Comparison of ENCODE assay signal across 10 mouse cellular contexts in the genomic region with DNA sequence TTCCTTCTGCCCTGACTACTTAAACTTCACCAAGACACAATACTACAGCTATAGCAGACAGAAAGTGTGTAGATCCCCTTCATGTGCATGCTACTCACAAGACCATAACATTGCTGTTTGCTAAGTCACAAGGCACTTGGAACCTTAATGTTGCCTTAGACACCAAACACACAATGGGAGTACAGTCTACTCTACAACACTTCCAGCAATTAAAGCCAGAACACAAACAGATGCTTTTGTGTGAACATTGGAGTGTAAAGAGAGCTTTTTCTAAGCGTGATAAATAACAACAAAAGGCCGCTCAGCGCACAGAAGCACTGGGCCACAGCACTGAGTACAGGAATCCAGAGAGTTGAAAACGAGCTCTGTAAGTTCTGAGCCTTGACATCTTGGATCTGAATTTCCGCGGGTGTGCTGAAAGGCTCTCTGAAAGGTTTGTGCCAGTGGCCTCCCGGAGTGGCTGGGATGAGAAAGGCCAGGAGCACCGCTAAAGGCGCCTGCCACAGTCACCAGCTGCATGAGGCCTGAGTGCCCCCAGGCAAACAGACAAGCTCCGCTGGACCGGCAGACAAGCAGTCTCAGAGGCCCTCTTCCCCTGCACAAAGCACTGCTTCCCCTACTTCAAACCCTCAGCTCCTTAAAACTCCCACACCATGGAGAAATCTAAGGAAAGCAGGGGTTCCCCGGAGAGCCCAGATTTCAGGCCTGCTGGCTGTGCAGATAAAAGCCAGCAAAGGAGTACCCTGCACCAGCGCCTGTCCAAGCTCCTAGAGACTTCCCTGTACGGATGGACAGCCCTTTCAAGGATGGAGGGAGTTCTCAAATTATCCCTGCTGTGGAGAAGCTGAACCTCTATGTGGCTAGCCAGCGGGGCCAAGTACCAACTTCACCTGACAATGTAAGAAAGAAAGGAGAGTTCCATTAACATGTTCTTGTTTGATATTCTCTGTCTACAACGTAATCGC.
DNase-seq lines count a peak whose midpoint lies in the region; ATAC-seq and TF ChIP-seq lines count a peak whose summit lies in the region.
"Had no signal": no experiment of that assay in that cellular context is flagged by ENCODE, and none has a peak within 500 bp of the region (broad histone marks: within the 10 kb centered on the region; RNA-seq: fewer than 3 reads in every experiment).

No protein-coding gene starts in this region.

- intact Hi-C loops in heart, postnatal 10 days (cut with DNase I): loop anchor here (5.0 kb wide), 1 partner anchor 1228 kb away; no protein-coding TSS in a partner anchor
- intact Hi-C loops in left cerebral cortex, adult 2 months (cut with DNase I): loop anchor here (5.0 to 10.0 kb wide), 3 partner anchors 435 to 1225 kb away; no protein-coding TSS in a partner anchor

- TF ChIP-seq CTCF in left cerebral cortex, adult 2 months (IDR thresholded peaks at IDR 0.05): no peak
- no peak for TF ChIP-seq CTCF in lung, postnatal 0 days (IDR thresholded peaks at IDR 0.05)

- H3K4me3 ChIP-seq in heart, embryonic 11.5 days (ENCODE audit: low read depth, low read length): no peak overlapping the region
- H3K4me3 ChIP-seq in hindbrain, embryonic 13.5 days: no peak overlapping the region
- H3K4me3 ChIP-seq in left cerebral cortex, adult 2 months: no peak overlapping the region
- no peak overlapping the region for H3K4me3 ChIP-seq in lung, postnatal 0 days (ENCODE audit: low read depth, low read length)
- H3K4me3 ChIP-seq: liver, embryonic 13.5 days had no signal

- TF ChIP-seq EP300 in lung, postnatal 0 days (IDR thresholded peaks at IDR 0.05): no peak

- DNase-seq in heart, postnatal 10 days: no peak
- peak; percentile 39 for DNase-seq in embryo, embryonic 9.5 days (ENCODE audit: extremely low spot score)
- peak; percentile 32 for DNase-seq in neural tube, embryonic 10.5 days (ENCODE audit: extremely low spot score, low spot score)
- no peak for DNase-seq in thymus, postnatal 10 days (ENCODE audit: low spot score in 2 of 2)
- DNase-seq in left cerebral cortex, adult 2 months (ENCODE audit: extremely low spot score in 1 of 2, low spot score in 2 of 2): no peak
- no peak for DNase-seq in lung, postnatal 0 days (ENCODE audit: low spot score)
- DNase-seq: liver, embryonic 13.5 days had no signal

- no peak for ATAC-seq in heart, embryonic 11.5 days (replicated peaks; ENCODE audit: insufficient number of reproducible peaks, low FRiP score, low TSS enrichment)
- ATAC-seq in hindbrain, embryonic 13.5 days (ENCODE audit: low FRiP score): peak; percentile 58
- ATAC-seq in lung, postnatal 0 days: no peak
- ATAC-seq: CD4-positive, CD25-positive, alpha-beta regulatory T cell, adult 4 months had no signal

- no peak overlapping the region for H3K27ac ChIP-seq in heart, embryonic 11.5 days (ENCODE audit: low read depth, low read length)
- no peak overlapping the region; the same call in 1 of the 2 replicates for H3K27ac ChIP-seq in hindbrain, embryonic 13.5 days
- no peak overlapping the region for H3K27ac ChIP-seq in left cerebral cortex, adult 2 months
- H3K27ac ChIP-seq in lung, postnatal 0 days (ENCODE audit: low read length): no peak overlapping the region
- H3K27ac ChIP-seq: liver, embryonic 13.5 days had no signal

- H3K4me2 ChIP-seq in heart, embryonic 11.5 days: no peak overlapping the region
- no peak overlapping the region for H3K4me2 ChIP-seq in hindbrain, embryonic 13.5 days
- no peak overlapping the region for H3K4me2 ChIP-seq in lung, postnatal 0 days (replicated peaks; ENCODE audit: low read depth, low read length)
- H3K4me2 ChIP-seq: liver, embryonic 13.5 days had no signal

- H3K36me3 ChIP-seq in heart, embryonic 11.5 days (ENCODE audit: control insufficient read depth, insufficient read depth, low read length): no peaks in the 10 kb centered on the region
- no peaks in the 10 kb centered on the region for H3K36me3 ChIP-seq in hindbrain, embryonic 13.5 days
- no peaks in the 10 kb centered on the region for H3K36me3 ChIP-seq in lung, postnatal 0 days (ENCODE audit: insufficient read depth, low read length)
- H3K36me3 ChIP-seq: liver, embryonic 13.5 days had no signal

- peak overlapping the region; percentile 43; the same call in 1 of the 2 replicates for H3K9ac ChIP-seq in heart, embryonic 11.5 days (ENCODE audit: low read depth, low read length)
- no peak overlapping the region for H3K9ac ChIP-seq in hindbrain, embryonic 13.5 days
- no peak overlapping the region for H3K9ac ChIP-seq in lung, postnatal 0 days (replicated peaks; ENCODE audit: low read depth)
- H3K9ac ChIP-seq: liver, embryonic 13.5 days had no signal

- H3K9me3 ChIP-seq in heart, embryonic 11.5 days (replicated peaks; ENCODE audit: control insufficient read depth, low read length): no peaks in the 10 kb centered on the region
- no peaks in the 10 kb centered on the region for H3K9me3 ChIP-seq in hindbrain, embryonic 13.5 days
- H3K9me3 ChIP-seq in lung, postnatal 0 days (ENCODE audit: low read length): no peaks in the 10 kb centered on the region
- H3K9me3 ChIP-seq: liver, embryonic 13.5 days had no signal

- peaks cover 4% of the 10 kb centered on the region for H3K4me1 ChIP-seq in heart, embryonic 11.5 days (ENCODE audit: control insufficient read depth, insufficient read depth, low read length)
- H3K4me1 ChIP-seq in hindbrain, embryonic 13.5 days (replicated peaks): peaks cover 8% of the 10 kb centered on the region
- no peaks in the 10 kb centered on the region for H3K4me1 ChIP-seq in lung, postnatal 0 days (ENCODE audit: insufficient read depth, low read depth, low read length)
- H3K4me1 ChIP-seq: liver, embryonic 13.5 days had no signal

- H3K27me3 ChIP-seq in heart, embryonic 11.5 days (ENCODE audit: control insufficient read depth, insufficient read depth, low read length): no peaks in the 10 kb centered on the region
- H3K27me3 ChIP-seq in hindbrain, embryonic 13.5 days: peaks cover 18% of the 10 kb centered on the region; the same call in 1 of the 2 replicates
- H3K27me3 ChIP-seq in lung, postnatal 0 days (replicated peaks; ENCODE audit: insufficient read depth, low read length): no peaks in the 10 kb centered on the region
- H3K27me3 ChIP-seq: liver, embryonic 13.5 days had no signal

- 33% methylated on average over 15 of the region's 17 CpGs for WGBS in heart, embryonic 11.5 days (ENCODE audit: insufficient replicate concordance)
- 28% methylated on average over 17 of the region's 17 CpGs for WGBS in hindbrain, embryonic 13.5 days
- WGBS in lung, postnatal 0 days: 47% methylated on average over 15 of the region's 17 CpGs

Comparison
In these comparisons a context has a peak if more than half of its experiments do, and no peak if none do; other contexts are left out.
1. DNase-seq: peak in embryo, embryonic 9.5 days (single experiment) and neural tube, embryonic 10.5 days (single experiment); none in heart, postnatal 10 days (0 of 2), thymus, postnatal 10 days (0 of 2), left cerebral cortex, adult 2 months (0 of 2) and lung, postnatal 0 days (single experiment).